Mouse (Mus musculus) c-Kit-negative CD71-positive TER-119-positive erythroid progenitor cells, embryonic 14.5 days (primary cell): Measurements from ENCODE around the gene Ccr9.
"Not testable (repeated sequence)": the region's sequence is repeated elsewhere in the genome, so short reads cannot be mapped to it uniquely, and the experiment has no call there.

Source experiments
- DNase-seq: peaks from one replicate; pipeline ENCODE4 v3.0.0-alpha.2; 2013; ENCODE audit warnings: low read depth, low spot score

Gene Ccr9

DNA sequence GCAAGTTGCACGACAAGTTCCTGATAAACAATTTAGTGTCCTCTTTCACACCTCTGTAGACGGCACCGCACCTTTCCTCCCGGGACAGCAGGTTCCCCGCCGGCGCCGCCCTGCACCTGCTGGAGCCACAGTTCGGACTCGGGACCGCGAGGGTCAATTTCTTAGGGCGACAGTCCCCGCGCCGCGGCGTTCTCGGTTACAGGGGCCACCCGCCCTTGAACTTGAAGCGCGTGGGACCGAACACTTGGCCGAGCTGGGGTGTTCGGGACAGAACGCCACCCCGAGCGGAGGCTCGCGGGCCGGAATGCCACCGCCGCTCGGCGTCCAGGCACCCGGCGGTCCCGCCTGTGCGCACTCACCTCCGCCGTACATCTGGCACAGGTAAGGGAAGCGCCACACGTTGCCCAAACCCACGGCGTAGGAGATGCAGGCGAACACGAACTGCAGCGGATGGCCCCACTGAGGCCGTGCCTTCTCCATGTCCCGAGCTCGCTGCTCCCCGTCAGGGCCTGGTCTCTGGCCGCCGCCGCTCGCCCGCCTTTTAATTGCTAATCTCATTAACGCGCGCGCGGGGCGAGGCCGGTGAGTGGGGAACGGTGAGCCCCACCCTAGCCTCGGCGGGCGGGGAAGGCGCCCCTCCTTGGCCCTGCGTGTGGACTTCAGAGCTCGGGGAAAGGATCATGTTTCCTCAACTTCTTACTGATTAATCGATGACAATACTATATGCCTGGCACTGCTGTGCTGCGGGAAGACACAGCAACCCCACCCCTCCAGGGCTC, at the start of gene Ccr9, which contains the start of gene Slc6a20a:
TSS of gene Ccr9 (plus strand) at position 113 of the 779 bp plus-strand sequence.
TSS of gene Slc6a20a (minus strand) at position 559 of the 779 bp plus-strand sequence.
- peak; percentile 61 for DNase-seq

DNA sequence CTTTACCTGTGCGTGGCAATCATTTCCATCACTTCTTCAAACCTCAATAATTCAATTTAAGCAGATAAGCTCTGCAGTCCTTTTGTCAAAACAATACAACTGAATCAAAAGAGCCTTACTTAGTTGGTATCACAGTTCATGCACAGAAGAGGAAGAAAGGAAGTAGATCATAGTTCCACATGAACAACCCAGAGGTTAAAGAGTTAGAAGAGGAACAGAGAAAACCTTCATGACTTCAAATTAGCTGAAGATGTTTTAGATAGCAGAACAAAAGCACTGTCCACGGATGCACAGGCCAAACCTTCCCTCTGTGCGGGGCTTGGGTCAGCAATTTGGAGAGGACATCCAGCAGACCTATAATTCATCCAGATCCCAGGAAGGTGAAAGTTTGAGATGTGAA, 46.6 kb upstream of the Ccr9 start:
- no peak for DNase-seq

DNA sequence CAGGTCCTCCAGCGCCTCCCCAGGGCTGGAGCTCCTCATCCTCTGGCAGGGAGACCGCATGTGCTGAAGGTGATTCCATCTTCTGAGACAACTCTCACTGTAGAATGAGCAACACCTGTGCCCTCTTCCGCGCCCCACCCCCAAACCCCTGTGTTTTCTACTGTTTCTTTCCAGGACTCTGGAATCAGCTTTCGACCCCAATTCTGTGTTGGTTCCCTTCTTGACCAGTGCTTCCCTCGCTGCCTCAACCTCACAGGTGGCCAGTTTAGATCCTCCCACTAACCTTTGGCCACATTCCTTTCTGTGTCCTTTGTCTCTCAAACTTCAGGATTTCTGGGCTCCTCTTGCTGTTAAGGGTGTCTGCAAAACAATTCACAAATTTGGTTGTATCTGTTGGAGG, 46.0 kb upstream of the Ccr9 start, which contains the start of gene Slc6a20b:
TSS of gene Slc6a20b (minus strand) at position 285 of the 400 bp plus-strand sequence.
- DNase-seq, result no peak

DNA sequence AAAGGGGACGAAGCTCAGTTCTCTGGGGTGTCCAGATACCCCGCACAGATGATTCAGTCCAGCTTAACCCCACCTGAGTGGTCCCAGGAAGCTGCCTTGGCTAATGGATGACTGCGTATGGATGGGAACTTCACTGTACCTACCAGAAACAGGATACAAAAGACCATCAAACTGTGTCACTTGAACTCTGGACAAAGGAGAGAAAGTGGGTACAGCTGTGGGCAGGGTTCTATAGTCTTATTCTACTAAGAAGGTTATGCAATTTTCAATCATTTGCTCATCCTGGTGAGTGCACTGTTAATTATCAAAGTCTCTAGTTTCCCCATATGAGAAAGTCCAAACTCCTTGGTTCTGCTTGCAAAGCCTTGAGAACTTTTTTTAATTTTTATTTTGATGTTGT, 45.2 kb upstream of the Ccr9 start:
- no peak for DNase-seq

DNA sequence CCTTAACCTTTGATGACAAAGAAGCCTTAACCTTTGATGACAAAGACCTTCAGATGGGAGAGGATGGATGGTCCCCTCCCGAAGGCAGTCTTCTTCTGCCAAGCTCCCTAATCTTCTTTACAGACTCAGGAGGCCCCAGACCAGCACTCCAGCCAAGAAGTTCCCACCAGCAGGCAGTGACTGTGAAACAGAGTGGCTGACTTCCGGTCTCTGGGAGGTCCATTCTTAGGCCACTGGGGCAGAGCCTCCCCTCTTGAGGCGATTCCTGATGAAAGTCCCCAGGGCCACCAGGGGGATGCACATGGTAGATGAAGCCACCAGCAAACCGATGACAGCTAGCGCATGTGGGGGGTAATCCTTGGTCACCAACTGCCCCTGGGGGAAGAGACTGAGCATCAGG, 41.5 kb upstream of the Ccr9 start:
- DNase-seq, result no peak

DNA sequence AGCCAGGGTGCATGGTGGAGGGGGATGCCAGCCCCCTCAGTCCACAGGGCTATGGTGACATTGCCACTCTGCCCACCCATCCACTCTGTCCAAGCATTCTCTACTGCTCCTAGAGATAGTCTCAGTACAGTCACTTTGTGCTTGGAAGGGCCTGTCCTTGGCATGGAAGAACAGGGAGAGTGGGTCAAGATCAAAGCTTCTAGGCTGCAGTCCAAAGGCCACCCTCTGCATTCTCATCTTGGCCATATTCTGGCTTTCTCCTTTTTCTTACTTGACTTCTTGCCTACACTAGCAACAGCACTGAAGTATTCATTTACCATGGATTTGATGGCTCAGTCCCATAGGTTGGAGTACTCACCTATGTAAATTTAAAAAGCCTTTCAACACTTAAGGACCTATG, 40.0 kb upstream of the Ccr9 start:
- no peak for DNase-seq

DNA sequence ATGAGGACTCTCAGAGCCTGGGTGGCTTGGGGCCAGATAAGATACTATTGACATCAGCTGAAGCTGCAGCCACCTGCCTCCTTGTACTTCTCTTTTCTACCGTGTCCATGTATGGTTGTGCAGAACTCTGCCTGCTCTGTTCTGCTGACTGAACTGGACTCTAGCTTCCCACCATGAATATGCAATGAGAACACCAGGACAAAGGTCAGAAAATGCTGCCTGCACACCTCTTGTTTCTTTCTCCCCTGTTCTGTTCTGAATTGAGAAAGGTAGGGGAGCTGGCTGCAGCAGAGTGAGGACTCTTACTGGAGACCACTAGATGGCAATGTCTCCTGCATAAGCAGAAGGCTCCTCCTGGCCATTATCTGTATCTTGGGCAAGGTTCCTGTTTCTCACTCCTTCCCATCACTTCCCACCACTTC, 39.6 kb upstream of the Ccr9 start:
- DNase-seq, result no peak

DNA sequence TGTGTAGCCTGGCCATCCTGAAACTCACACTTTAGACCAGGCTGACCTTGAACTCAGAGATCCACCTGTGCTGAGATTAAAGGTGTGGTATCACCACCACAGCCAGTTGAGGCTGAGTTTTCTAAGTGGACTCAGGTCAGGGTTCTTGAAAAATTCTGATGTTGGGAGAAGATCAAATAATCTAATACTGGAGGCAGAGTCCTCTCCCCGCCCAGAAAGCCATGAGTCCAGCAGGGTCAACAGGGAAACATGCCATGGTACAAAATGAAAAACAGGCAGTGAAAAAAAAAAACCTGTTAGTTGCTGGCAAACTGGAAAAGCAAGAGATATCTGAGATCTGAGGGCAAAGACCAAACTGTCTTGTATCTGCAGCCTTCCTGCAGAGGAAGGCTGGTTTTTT, 38.1 kb upstream of the Ccr9 start:
- DNase-seq, result no peak

DNA sequence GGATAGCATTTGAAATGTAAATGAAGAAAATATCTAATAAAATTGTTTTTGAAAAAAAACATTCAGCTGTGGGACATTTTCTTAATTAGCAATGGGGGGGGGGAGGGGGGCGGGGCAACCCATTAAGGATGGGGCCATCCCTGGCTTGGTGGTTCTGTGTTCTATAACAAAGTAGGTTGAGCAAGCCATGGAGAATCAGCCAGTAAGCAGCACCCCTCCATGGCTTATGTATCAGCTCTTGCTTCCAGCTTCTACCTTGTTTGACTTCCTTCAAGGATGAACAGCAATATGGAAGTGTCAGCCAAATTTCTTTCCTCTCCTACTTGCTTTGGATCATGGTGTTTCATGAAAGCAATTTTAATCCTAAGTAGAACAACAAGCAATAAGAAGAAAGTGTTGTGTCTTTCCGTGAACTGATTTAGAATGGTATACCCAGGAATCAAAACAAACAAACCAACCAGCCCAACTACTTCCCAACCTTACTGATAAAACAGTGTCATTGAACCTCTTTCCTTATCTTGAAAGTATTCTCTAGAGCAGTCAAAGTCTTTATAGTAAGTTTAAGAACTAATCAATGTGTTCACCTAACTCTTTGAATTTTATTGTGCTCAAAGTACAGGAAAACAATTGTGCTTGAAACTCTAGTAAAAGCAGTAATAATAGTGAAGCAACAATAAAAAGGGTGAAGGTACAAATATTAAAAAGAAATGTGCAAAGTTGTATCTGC, 28.3 kb upstream of the Ccr9 start:
- no peak for DNase-seq

DNA sequence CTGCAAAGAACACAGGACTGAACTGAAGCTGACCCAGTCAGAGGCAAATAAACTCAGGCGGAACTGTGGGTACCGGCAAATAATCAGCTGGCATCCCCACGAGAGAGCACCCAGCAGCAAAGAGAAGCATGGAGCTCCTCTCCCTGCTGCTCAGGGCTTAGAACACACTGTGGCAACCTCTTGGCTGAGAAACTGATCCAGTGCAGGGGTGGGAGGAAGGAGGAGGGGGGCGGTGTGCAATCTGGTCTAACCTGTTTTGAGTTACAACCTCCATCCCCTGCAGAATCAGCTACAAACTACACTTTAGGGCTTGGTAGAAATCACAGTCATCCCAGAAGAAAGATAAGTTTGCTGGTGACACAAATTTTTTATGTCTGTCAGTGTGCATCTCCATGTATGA, 26.9 kb upstream of the Ccr9 start:
- DNase-seq, result no peak

DNA sequence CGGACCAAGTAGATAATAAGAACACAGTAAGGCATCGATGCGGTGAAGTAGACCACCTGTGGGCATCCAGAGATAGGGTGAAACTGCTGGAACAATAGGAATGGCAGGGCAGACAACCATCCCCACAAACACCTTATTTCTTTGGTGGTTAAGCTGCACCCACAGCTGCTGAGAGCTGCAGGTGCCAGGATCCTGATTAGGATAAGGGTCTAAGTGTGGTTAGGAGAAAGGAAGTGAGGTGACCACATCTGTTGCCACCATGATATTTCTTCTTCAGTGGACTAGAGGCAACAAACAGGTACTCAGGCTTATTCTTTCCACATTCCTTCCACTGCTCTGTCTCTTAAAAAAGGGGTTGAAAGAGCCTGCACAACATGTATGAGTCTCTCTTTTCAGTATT, 20.8 kb upstream of the Ccr9 start:
- no peak for DNase-seq

DNA sequence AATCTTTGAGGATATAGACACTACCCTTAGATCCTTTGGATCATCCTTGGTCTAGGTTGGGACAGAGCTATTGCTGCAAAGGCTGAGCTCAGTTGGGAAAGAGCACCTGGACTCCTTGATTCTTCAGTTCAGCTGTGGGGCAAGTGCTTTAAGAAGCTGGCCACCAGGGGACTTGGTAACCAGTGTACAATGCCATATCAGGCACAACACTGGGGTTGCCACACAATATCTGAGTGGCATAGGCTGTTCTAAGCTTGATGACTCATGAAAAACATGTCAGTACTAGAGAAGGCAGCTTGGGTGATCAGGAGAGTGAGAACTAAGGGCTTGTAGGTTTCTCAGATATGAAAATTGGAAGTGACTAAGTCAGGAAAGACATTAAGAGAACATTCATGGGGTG, 19.3 kb upstream of the Ccr9 start:
- DNase-seq, result no peak

DNA sequence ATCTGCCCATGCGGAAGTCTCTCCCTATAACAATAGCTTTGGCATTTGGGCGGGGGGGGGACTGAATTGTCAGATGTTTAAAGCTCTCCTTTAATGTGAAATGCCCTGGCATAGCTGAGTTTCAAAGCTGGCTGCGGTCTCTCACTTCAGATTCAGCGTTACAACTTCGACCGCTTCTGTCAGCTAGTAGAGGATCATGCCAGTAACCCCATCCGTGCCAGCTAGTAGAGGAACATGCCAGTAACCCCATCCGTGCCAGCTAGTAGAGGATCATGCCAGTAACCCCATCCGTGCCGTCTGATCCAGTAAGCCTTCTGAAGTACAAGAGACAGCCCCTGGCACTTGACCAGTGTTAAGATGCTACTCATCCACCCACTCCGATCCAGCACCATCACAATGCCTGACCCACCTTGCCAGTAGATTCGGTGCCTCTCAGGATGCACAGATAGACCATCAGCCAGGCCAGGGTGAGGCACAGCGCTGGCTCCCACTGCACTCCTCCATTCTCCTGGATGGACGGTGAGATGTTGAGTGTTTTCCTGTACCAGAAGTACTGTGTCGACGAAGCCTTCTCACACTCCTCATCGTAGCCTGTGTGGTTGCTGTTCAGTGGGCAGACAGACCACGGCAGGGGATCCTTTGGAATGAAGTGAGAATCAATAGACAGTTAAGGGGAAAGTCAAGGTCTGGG, 18.1 kb upstream of the Ccr9 start:
- not testable (repeated sequence) for DNase-seq

DNA sequence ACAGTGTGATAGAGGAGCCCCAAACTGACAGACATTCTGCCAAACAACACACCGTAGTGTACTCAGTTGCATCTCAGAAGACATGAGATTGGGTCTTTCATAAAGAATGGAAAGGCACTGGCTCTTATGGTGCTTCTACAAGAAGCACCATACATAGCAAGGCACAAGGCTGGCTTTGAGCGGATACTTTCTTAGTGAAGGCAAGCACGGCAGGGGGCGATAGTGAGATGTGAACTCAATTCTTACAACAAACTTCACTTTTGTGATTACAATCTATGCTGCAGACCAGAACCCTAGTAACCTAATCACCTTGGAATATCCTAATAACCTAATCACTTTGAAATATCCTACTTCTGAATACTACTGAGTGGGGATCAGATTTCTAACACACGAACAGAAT, 12.6 kb upstream of the Ccr9 start:
- no peak for DNase-seq

DNA sequence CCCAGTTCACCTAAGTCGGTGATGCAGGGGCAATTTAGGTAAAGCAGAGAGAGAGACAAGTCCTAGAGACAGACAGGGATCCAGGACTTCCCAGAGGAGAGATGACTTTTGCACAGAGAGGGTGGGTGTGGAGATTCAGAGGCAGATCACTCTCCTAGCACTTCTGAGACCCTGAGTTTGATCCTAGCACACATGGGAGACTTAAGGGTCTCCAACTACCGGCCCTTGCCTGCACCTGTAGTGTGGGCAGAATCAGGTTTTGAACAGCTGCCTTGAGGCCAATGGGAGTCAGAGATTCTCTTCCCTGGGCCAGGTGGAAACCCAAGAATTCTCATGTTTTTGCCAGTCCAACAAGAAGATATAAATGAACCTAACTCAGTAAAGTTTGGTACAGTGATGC, 959 bp downstream of the Ccr9 start:
- no peak for DNase-seq

DNA sequence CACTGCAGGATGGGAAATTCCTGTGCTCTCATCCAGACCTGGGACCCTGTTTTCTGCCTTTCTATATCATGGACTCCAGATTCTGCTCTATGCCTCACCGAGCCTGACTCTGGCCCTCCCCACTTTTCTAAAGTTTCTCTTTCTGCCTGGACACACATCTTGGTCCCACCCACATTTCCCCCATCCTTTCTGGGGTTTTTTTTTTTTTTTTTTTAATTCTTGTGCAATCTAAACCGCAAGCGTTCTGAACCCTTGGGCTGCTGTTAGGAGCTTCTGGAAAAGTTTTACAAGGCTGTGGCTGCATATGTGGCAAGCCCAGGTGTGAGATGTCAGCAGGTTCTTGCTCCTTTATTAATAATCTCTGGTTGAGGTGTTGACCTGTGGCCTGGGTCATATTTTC, 5.5 kb downstream of the Ccr9 start:
- DNase-seq, result no peak

DNA sequence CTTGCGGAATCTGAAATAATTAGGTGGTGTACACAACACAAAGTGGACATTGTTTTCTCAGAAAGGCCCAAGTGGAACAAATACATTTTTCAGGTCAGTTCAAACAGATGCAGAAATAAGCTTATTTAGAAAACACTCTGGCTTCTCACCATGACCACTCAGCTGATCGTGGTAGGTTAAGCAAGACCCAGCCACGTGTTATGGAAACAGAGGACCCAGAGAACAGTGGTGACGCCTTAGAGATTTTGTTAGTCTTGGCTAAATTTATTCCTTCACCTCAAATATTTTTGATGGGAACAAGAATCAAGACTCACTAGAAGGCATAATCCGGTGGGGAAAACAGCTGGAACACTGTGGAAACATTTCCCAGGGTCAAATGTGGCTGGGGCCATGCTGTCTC, 8.0 kb downstream of the Ccr9 start:
- DNase-seq, result no peak

DNA sequence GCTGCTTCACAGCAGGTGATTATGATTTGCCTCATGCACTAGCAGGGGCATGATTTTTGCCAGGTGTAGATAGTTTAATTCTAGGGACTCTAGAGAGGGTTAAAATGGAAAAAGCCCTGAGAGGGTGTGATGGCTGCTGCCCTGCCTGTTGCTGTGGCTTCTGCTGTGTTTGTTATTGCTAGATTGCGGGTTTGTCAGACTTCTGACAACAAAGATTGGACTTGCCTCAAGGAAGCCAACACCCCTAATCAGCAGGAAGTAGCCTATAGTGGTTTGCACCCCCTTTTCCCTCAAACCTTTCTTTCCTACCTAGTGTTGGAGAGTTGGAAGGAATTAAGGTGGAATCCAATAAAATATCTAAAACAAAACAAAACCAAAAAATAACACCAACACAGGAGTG, 10.0 kb downstream of the Ccr9 start:
- DNase-seq, result no peak

DNA sequence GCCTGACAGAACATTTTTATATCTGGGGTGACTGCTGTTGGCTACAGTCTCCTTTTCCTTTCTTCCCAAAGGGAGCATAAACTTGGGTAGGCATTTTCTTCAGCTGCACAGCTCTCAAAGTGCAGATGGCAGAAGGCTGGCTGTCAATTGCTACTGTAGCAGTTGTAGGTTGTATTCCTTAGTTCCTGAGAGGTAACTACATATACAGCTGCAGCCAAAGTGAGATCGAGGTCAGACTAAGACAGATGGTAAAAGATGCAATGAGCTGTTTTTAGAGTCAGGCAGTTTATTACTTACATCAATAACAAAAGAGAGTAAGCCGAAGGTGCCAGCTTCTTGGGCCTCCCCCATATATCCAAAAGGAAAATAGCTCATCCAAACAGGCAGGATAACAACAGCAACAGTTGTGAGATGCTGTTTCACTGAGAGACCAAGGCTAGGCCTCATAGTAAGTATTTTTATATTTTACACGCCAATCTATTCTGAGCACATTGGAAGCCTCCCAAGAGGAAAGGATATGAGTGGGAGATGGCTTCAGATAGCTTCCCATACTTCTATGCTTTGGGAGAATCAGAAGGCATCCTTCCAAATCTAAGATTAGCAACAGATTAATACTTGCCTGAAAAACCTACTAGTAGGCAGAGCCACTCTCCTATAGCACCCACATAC, 17.5 kb downstream of the Ccr9 start:
- DNase-seq, result no peak

DNA sequence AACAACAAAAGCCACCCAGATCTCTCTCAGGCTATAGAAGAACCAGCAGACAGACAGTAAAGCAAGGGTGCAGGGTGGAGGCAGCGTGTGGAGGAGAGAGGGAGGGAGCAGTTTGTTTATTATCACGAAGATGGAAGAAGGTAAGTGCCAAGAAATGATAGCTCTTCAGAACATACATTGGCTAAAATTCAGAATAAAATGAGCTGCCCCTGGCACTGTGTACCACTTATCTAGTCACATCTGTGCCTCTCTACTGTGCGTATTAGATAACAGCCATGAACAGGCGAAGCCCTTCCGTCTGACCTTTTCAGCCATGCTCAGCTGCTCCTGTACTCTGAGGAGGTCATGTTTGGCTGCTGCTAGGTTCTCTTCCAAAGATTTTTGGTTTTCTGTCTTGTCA, 23.6 kb downstream of the Ccr9 start:
- DNase-seq, result peak; percentile 51

DNA sequence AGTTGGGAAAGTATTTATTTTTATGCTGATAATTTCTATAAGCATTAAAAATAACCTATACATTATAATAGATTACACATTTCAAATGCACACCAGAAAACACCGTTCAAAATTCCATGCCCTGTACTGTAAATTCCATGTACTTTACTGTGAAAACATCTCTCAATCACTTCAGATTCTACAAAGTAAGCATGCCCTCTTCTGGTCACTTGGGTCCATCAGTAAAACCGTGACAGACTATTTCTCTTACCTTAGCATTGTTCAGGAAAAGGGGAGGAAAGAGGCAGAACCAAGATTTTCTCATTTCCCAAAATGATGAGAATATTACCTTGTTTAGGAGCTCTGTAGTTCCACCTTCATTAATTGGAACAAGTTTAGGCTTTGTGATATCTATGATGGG, 31.0 kb downstream of the Ccr9 start:
- no peak for DNase-seq

DNA sequence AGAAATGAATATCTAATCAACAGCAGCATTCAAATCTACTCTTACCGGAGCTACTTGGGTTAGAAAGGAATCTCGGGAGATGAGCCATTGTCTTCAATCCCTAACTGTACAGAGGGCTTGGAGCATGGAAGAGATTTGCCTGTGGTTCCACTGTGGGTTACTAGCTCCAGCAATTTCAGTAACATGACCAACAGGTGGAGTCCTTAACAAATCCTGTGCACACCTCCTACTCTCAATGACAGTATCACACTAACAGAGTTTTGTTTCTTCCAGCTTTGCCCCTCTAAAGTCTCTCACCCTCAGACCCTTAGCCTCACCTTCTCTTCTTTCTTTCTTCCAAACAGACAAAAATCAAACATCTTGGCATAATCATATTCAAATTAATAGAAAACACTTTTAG, 34.9 kb downstream of the Ccr9 start:
- DNase-seq, result no peak
